Mouse (Mus musculus) heart, adult 2 months (tissue): ENCODE measurements at regions not wholly inside any gene's neighbourhood (a gene's known extent, or its start where the extent isn't known, plus 50 kb on each side); places are given as distances from the start of the nearest gene placed in this dataset.

Experiments used
- DNase-seq, 2 experiments: peaks; one replicate each; pipeline ENCODE4 v3.0.0; 2021
- H3K27ac ChIP-seq: fragments of 200-600 bp; 2 replicates; pipeline ENCODE4 v1.8.1; 2022
- H3K27me3 ChIP-seq: fragments of 200-500 bp; 2 replicates; pipeline ENCODE4 v1.6.1; 2012; ENCODE audit warnings: mild to moderate bottlenecking, low read length, inconsistent platforms, mixed read lengths; ENCODE audit not compliant: control insufficient read depth, insufficient read depth
- H3K36me3 ChIP-seq: fragments of 200-500 bp; 2 replicates; pipeline ENCODE4 v1.6.1; 2012; ENCODE audit warnings: low read length, inconsistent platforms; ENCODE audit not compliant: control insufficient read depth, insufficient read depth
- H3K4me1 ChIP-seq: fragments of 200-500 bp; 2 replicates; pipeline ENCODE4 v1.6.1; 2011; ENCODE audit warnings: low read length; ENCODE audit not compliant: control insufficient read depth, insufficient read depth
- H3K4me3 ChIP-seq: fragments of 200-600 bp; 2 replicates; pipeline ENCODE4 v1.8.1; 2022
- H3K79me2 ChIP-seq: fragments of 200-500 bp; replicated peaks from 2 replicates; pipeline ENCODE4 v1.6.1; 2012; ENCODE audit warnings: mild to moderate bottlenecking, inconsistent platforms, low read length, moderate library complexity, mixed read lengths; ENCODE audit not compliant: control insufficient read depth, insufficient read depth
- H3K9ac ChIP-seq: fragments of 200-500 bp; 2 replicates; pipeline ENCODE4 v1.6.1; 2012; ENCODE audit warnings: low read depth, mild to moderate bottlenecking, control low read depth, inconsistent platforms, low read length, mixed read lengths
- CTCF ChIP-seq: fragments of 200-600 bp; IDR thresholded peaks from 2 replicates; pipeline ENCODE4 v1.8.1; 2022; ENCODE audit warnings: antibody characterized with exemption, mild to moderate bottlenecking, moderate library complexity
- EP300 ChIP-seq: fragments of 200-500 bp; IDR thresholded peaks from 2 replicates; pipeline ENCODE4 v1.6.1; 2011; ENCODE audit warnings: low read depth, low read length, control low read depth; ENCODE audit not compliant: insufficient read depth
- POLR2A ChIP-seq: fragments of 200-500 bp; IDR thresholded peaks from 2 replicates; pipeline ENCODE4 v1.6.1; 2011; ENCODE audit warnings: mild to moderate bottlenecking, low read depth, low read length, control low read depth; ENCODE audit not compliant: insufficient read depth
- WGBS: fragments of 180-500 bp; shearing (Covaris S2); methylation state at CpG from one replicate; pipeline ENCODE4 v1.1.7; 2018; 5-methylcytosine and 5-hydroxymethylcytosine counted together
- intact Hi-C: fragments of 180-260 bp; cut with DNase I; formaldehyde crosslinking; loops from one replicate; pipeline ENCODE4 v1.15.1; 2025

- no peak for DNase-seq
- intact Hi-C loops, result loop anchor here (2.0 kb wide), 1 partner anchor 25 kb away; no protein-coding TSS in a partner anchor
- H3K79me2 ChIP-seq, result no peaks in the 10 kb centered on the region
- TF ChIP-seq CTCF (no peak), EP300 (no peak), POLR2A (no peak)
- H3K4me3 ChIP-seq, result no peak overlapping the region
- no peak overlapping the region for H3K9ac ChIP-seq
- H3K36me3 ChIP-seq, result no peaks in the 10 kb centered on the region
- no peak overlapping the region for H3K27ac ChIP-seq
- WGBS, result 46% methylated on average over 6 of the region's 6 CpGs
- peaks cover 8% of the 10 kb centered on the region for H3K4me1 ChIP-seq
- no peaks in the 10 kb centered on the region for H3K27me3 ChIP-seq
These were observed 315.1 kb upstream of the Npvf start for GRCm38 (mm10) chr6:50969341-50969740.

- Histone ChIP-seq H3K9ac (no peak overlapping the region), H3K27ac (no peak overlapping the region), H3K27me3 (no peaks in the 10 kb centered on the region), H3K4me1 (peaks cover 8% of the 10 kb centered on the region), H3K79me2 (no peaks in the 10 kb centered on the region), H3K4me3 (no peak overlapping the region), H3K36me3 (no peaks in the 10 kb centered on the region)
- intact Hi-C loops, result loop anchor here (2.0 kb wide), 1 partner anchor 25 kb away; no protein-coding TSS in a partner anchor
- no peak for DNase-seq
- WGBS, result 71% methylated on average over 7 of the region's 7 CpGs
- no peak for TF ChIP-seq EP300
- TF ChIP-seq POLR2A, result no peak
- TF ChIP-seq CTCF, result no peak
These were observed 315.8 kb upstream of the Npvf start for GRCm38 (mm10) chr6:50969997-50970396.

- Histone ChIP-seq H3K4me3 (no peak overlapping the region), H3K4me1 (peaks cover 8% of the 10 kb centered on the region), H3K79me2 (no peaks in the 10 kb centered on the region), H3K9ac (no peak overlapping the region), H3K36me3 (no peaks in the 10 kb centered on the region), H3K27ac (no peak overlapping the region), H3K27me3 (no peaks in the 10 kb centered on the region)
- intact Hi-C loops, result no loop called here
- 76% methylated on average over 8 of the region's 8 CpGs for WGBS
- no peak for TF ChIP-seq EP300
- no peak for TF ChIP-seq POLR2A
- TF ChIP-seq CTCF, result no peak
- DNase-seq, result no peak
These were observed 316.5 kb upstream of the Npvf start for GRCm38 (mm10) chr6:50970770-50971169.

- intact Hi-C loops, result no loop called here
These were observed 318.0 kb upstream of the Npvf start for GRCm38 (mm10) chr6:50972268-50972667.

GRCm38 (mm10) chr6:50973231-50973654 lies 319.0 kb upstream of the Npvf start:
- no peak for TF ChIP-seq CTCF
- TF ChIP-seq POLR2A, result 0 out of 2 replicates have a peak, but pooled peaks have one; percentile 13
- peak; percentile 92; the same call in 1 of the 2 replicates for TF ChIP-seq EP300
- intact Hi-C loops, result no loop called here
- H3K27ac ChIP-seq, result peak overlapping the region; percentile 31
- peak in 1 of 2 experiments; percentile 45 for DNase-seq
- no peaks in the 10 kb centered on the region for H3K27me3 ChIP-seq
- 34% methylated on average over 2 of the region's 2 CpGs for WGBS
- no peaks in the 10 kb centered on the region for H3K79me2 ChIP-seq
- H3K36me3 ChIP-seq, result peaks cover 6% of the 10 kb centered on the region
- H3K4me3 ChIP-seq, result no peak overlapping the region
- H3K4me1 ChIP-seq, result peaks cover 19% of the 10 kb centered on the region
- no peak overlapping the region for H3K9ac ChIP-seq

More at GRCm38 (mm10) chr6:50972268-50972667, 318.0 kb upstream of the Npvf start:
- Histone ChIP-seq H3K27ac (no peak overlapping the region), H3K4me3 (no peak overlapping the region), H3K79me2 (no peaks in the 10 kb centered on the region), H3K4me1 (peaks cover 13% of the 10 kb centered on the region), H3K9ac (no peak overlapping the region), H3K36me3 (no peaks in the 10 kb centered on the region), H3K27me3 (no peaks in the 10 kb centered on the region)
- no peak for DNase-seq
- WGBS, result 83% methylated on average over 4 of the region's 4 CpGs
- TF ChIP-seq CTCF, result no peak

GRCm38 (mm10) chr6:50973815-50974214 lies 319.6 kb upstream of the Npvf start:
- intact Hi-C loops, result no loop called here
- Histone ChIP-seq H3K79me2 (no peaks in the 10 kb centered on the region), H3K27ac (peak overlapping the region; percentile 31)

More at GRCm38 (mm10) chr6:50973815-50974214, 319.6 kb upstream of the Npvf start:
- no peak overlapping the region for H3K9ac ChIP-seq
- no peaks in the 10 kb centered on the region for H3K27me3 ChIP-seq
- TF ChIP-seq EP300 (no peak), POLR2A (no peak), CTCF (no peak)
- H3K4me1 ChIP-seq, result peaks cover 21% of the 10 kb centered on the region
- H3K36me3 ChIP-seq, result peaks cover 7% of the 10 kb centered on the region
- H3K4me3 ChIP-seq, result no peak overlapping the region
- no peak for DNase-seq
